Mouse (Mus musculus) hindbrain, embryonic 14.5 days (tissue): ENCODE measurements at regions not wholly inside any gene's neighbourhood (a gene's known extent, or its start where the extent isn't known, plus 50 kb on each side); places are given as distances from the start of the nearest gene placed in this dataset.

Experiments
- ATAC-seq: fragments of 200-750 bp; cut with Nextera tagmentation; 2 replicates; pipeline ENCODE4 v1.8.0; 2017; ENCODE audit warnings: moderate number of reproducible peaks, mild to moderate bottlenecking, moderate TSS enrichment, moderate library complexity; ENCODE audit not compliant: low FRiP score
- DNase-seq: peaks from one replicate; pipeline ENCODE4 v3.0.0-alpha.2; 2015; ENCODE audit warnings: low spot score
- H3K27ac ChIP-seq: fragments of 300-500 bp; sonication (generic); 2 replicates; pipeline ENCODE4 v1.5.1; 2014; ENCODE audit warnings: mild to moderate bottlenecking, moderate library complexity
- H3K27me3 ChIP-seq: fragments of 300-500 bp; sonication (generic); 2 replicates; pipeline ENCODE4 v1.6.1; 2014; ENCODE audit warnings: mild to moderate bottlenecking, low read length, mixed read lengths; ENCODE audit not compliant: control insufficient read depth, insufficient read depth
- H3K36me3 ChIP-seq: fragments of 300-500 bp; sonication (generic); replicated peaks from 2 replicates; pipeline ENCODE4 v1.6.1; 2014; ENCODE audit not compliant: control insufficient read depth, insufficient read depth
- H3K4me1 ChIP-seq: fragments of 300-500 bp; sonication (generic); replicated peaks from 2 replicates; pipeline ENCODE4 v1.6.1; 2014; ENCODE audit warnings: antibody characterized with exemption, low read length, mixed read lengths; ENCODE audit not compliant: control insufficient read depth, insufficient read depth
- H3K4me2 ChIP-seq: fragments of 300-500 bp; sonication (generic); replicated peaks from 2 replicates; pipeline ENCODE4 v1.6.1; 2014; ENCODE audit warnings: mild to moderate bottlenecking, moderate library complexity
- H3K4me3 ChIP-seq: fragments of 300-500 bp; sonication (generic); replicated peaks from 2 replicates; pipeline ENCODE4 v1.5.1; 2014; ENCODE audit warnings: mild to moderate bottlenecking, low read length
- H3K9ac ChIP-seq: fragments of 300-500 bp; sonication (generic); 2 replicates; pipeline ENCODE4 v1.6.1; 2014
- H3K9me3 ChIP-seq: fragments of 300-500 bp; sonication (generic); 2 replicates; pipeline ENCODE4 v1.6.1; 2016; ENCODE audit warnings: low read length; ENCODE audit not compliant: control insufficient read depth
- WGBS: fragments of 180-500 bp; shearing (Covaris S2); extraction: QIAGEN DNeasy Blood & Tissue Kit; methylation state at CpG from one replicate; pipeline ENCODE4 v1.1.7; 2014; 5-methylcytosine and 5-hydroxymethylcytosine counted together

DNA sequence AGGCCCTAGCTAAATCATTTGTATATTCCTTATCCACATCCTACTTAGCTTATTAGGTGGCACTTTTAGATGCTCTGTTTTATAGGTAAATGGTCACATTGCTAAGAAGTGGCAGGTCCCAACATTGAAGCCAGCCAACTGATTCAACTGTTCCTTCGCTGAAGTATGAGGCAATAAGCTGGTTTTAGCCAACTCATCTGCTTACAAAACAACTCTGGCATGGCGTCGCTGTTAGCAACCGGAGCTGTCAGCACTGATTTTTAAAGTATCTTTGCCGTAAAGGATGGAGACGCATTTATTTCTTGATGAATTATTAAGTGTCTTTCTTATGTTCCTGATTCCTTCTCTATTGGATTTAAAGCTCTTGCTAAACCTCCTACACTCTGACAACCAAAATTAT, 63.4 kb upstream of the Man1a2 start:
- WGBS: 87% methylated on average over 6 of the region's 6 CpGs
- Histone ChIP-seq H3K9me3 (no peaks in the 10 kb centered on the region), H3K4me2 (no peak overlapping the region), H3K36me3 (no peaks in the 10 kb centered on the region), H3K9ac (no peak overlapping the region), H3K4me1 (no peaks in the 10 kb centered on the region), H3K27me3 (no peaks in the 10 kb centered on the region), H3K27ac (no peak overlapping the region), H3K4me3 (no peak overlapping the region)
- DNase-seq: no peak
- ATAC-seq: no peak

DNA sequence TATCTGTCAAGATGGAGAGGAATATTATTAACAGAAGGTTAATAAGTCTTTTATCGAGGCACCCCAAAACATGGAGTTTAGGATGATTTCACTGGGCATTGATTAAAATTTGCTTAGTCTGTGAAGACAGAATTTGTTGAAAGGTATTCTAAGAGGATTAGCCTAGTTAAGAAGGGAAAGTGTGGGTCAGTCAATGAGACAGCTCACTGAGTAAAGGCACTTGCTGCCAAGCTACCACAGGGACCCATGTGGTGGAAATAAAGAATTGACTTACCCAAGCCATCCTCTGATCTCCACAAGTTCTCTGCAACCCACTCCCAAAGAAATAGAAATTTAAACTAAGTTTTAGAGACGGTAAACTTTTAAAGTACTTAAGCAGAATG, 63.0 kb upstream of the Man1a2 start:
- H3K36me3 ChIP-seq: no peaks in the 10 kb centered on the region
- 89% methylated on average over 2 of the region's 2 CpGs for WGBS
- H3K9me3 ChIP-seq: no peaks in the 10 kb centered on the region
- no peak overlapping the region for H3K9ac ChIP-seq
- ATAC-seq (no peak), DNase-seq (no peak)
- H3K27me3 ChIP-seq: no peaks in the 10 kb centered on the region
- no peaks in the 10 kb centered on the region for H3K4me1 ChIP-seq
- no peak overlapping the region for H3K27ac ChIP-seq
- H3K4me3 ChIP-seq: no peak overlapping the region
- H3K4me2 ChIP-seq: no peak overlapping the region

DNA sequence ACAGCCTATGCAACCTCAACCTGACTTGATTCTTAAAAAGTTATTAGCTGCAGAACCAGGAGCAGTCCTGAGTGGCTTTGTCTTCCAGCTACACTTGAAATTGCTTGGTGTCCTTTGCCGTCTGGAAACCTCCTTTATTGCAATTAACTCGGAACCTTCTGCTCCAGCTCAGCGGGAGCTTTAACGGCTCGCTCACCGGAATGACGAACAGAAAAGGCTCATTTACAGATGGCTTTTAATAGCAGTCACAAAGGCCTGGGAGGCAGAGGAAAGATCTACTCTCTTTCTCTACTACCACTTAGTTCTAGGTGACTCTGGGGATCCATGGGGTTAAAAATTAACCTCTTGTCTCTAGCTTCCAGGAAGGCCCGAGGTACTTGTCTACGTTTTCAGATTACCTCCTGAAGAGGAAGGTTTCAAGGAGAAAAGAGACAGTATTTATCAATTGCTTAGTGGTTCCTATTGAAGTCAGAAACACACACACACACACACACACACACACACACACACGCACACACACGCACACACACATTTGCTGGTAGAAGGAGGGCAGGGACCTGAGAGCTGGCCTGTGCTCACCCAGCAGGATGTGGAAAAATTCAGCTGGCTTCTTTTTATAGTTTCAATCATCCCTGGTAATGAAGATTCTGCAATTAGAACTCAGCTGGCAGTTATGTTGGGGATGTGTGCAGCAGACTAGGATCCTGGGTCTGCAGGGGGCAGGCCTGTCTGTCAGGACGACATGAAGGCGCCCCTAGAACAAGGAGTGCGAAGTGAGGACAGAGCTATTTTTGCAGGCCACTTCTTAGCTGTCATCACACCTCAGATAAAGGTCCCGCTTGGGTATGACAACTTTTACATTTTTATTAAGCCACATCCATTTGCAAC, 62.4 kb upstream of the Man1a2 start:
- 34% methylated on average over 15 of the region's 15 CpGs for WGBS
- no peak overlapping the region for H3K9ac ChIP-seq
- no peaks in the 10 kb centered on the region for H3K9me3 ChIP-seq
- no peaks in the 10 kb centered on the region for H3K4me1 ChIP-seq
- H3K4me2 ChIP-seq: no peak overlapping the region
- no peak overlapping the region for H3K4me3 ChIP-seq
- no peaks in the 10 kb centered on the region for H3K36me3 ChIP-seq
- DNase-seq: peak; percentile 31
- ATAC-seq: peak; percentile 55; the same call in 1 of the 2 replicates
- no peaks in the 10 kb centered on the region for H3K27me3 ChIP-seq
- peak overlapping the region; percentile 35; the same call in 1 of the 2 replicates for H3K27ac ChIP-seq

DNA sequence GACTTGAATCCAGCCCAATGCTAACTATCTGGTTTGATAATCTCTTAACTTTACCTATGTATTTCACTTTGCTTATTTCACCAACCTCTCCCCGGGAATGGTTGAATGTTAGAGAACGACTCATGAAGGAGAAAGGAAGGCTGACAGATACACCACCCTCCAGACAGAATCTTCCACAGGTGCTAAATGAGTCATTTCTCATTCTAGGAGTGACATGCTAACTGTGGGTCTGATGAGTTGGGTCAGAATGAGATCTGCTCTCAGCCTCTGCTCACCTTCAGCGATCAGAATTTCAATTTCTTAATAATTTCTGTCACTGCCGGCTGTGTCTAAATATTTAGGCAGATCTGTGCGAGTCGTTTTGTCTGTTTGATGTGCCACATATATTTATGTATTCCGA, 52.4 kb upstream of the Man1a2 start:
- Histone ChIP-seq H3K9me3 (no peaks in the 10 kb centered on the region), H3K36me3 (no peaks in the 10 kb centered on the region), H3K4me3 (no peak overlapping the region), H3K27ac (no peak overlapping the region), H3K4me1 (no peaks in the 10 kb centered on the region), H3K27me3 (no peaks in the 10 kb centered on the region), H3K4me2 (no peak overlapping the region), H3K9ac (no peak overlapping the region)
- 93% methylated on average over 7 of the region's 7 CpGs for WGBS
- DNase-seq (no peak), ATAC-seq (no peak)

DNA sequence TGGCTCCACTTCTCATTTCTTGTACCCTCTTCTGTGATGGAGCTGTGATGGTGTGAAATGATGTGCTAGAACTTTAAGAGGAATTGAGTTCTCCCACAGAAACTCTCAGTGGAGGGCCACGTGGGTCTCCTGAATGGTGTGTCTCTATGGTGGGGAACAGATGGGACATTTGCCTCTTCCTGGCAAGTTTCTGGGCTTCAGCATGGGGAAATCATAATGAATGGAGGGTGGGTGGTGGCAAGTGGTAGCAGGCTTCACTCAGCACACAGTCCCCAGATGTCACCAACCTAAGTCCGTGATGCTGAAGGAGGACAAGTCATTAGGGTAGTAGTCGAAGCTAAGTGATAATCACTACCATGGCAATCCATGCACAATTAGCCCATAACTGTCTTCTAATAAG, 51.2 kb upstream of the Man1a2 start:
- ATAC-seq (no peak), DNase-seq (no peak)
- Histone ChIP-seq H3K9ac (no peak overlapping the region), H3K4me3 (no peak overlapping the region), H3K27me3 (no peaks in the 10 kb centered on the region), H3K4me1 (no peaks in the 10 kb centered on the region), H3K36me3 (no peaks in the 10 kb centered on the region), H3K27ac (no peak overlapping the region), H3K4me2 (no peak overlapping the region), H3K9me3 (no peaks in the 10 kb centered on the region)
- WGBS: 90% methylated on average over 3 of the region's 3 CpGs
